Mouse (Mus musculus): ENCODE measurements at regions not wholly inside any gene's neighbourhood (a gene's known extent, or its start where the extent isn't known, plus 50 kb on each side); places are given as distances from the start of the nearest gene placed in this dataset.
"Not testable (repeated sequence)": the region's sequence is repeated elsewhere in the genome, so short reads cannot be mapped to it uniquely, and the experiment has no call there.

- TF ChIP-seq CTCF (IDR thresholded peaks at IDR 0.05; ENCODE audit: low read depth, low read length); POLR2A (IDR thresholded peaks at IDR 0.05; ENCODE audit: borderline replicate concordance, low read depth, low read length): not testable (repeated sequence)
Measured at GRCm38 (mm10) chrX:50565031-50565430, 136.7 kb upstream of the Olfr1324 start.

Data from bone marrow macrophage, adult 2 months (primary cell).